Mouse (Mus musculus): ENCODE results near the gene Gm20388. TPM values are rescaled to one million over a fixed set of nuclear protein-coding genes. Genes with fewer than 3 reads are reported as not detected.

Gene Gm20388
- polyA plus RNA-seq, 1 experiment from 2014 or later: not detected

DNA sequence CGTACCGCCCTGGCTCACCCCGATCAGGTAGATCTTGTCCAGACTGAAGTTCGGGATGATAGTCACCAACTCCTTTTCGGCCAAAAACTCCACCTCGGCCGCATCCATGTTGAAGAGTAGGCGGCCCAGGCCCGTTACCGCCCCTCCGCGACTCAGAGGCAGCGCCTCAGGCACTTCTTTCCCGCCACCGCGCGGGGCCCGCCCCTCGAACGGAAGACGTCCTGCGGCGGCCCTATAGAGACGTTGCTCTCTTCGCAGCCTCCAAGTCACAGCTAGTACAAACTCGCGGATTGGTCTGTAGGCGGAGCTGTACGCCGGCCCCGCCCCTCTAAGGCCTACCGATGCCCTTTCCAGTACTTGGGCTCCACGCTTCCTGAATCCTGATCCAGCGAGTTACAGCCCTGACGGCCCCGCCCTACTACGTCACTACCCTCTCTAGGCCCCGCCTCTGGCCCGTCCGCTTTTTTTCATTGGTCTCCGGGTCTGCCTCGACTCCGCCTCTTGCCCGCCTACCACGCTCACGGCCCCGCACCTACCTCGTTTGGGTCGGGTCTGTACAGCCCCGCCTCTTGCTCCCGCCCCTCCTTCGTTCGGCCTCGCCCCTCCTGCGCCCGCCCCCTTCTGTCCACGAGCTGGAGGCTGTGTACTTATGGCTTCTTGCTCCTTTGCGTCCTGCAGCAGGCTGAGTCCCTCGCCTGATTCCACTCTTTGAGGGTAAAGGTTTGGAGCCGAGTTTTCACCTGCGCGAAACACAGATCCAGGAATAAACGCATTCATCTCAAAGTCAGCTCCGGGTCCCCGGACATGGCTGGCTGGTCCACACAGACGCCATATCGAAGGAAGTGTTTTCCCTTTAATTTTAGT is 678.5 kb downstream of the Gm20388 start, which contains the start of gene Gins2:
Gins2 (minus strand) TSS at position 397 of the 864 bp plus-strand sequence.
- H3K9ac ChIP-seq: peak within 1 kb of the TSS; percentile 93
- WGBS (ENCODE audit: insufficient replicate concordance): under 1% methylated on average over 67 of the region's 67 CpGs
- H3K36me3 ChIP-seq: peaks cover 34% of the 10 kb centered on the region
- no peaks in the 10 kb centered on the region for H3K9me3 ChIP-seq (replicated peaks)
- ATAC-seq (ENCODE audit: low read depth) (peak; percentile 96), DNase-seq (peak; percentile 100)
- peak within 1 kb of the TSS; percentile 91 for H3K4me3 ChIP-seq (replicated peaks)
- peak within 1 kb of the TSS; percentile 98 for H3K4me2 ChIP-seq
- H3K27ac ChIP-seq: peak within 1 kb of the TSS; percentile 83
- no peaks in the 10 kb centered on the region for H3K27me3 ChIP-seq
- peaks cover 42% of the 10 kb centered on the region for H3K4me1 ChIP-seq (replicated peaks)

DNA sequence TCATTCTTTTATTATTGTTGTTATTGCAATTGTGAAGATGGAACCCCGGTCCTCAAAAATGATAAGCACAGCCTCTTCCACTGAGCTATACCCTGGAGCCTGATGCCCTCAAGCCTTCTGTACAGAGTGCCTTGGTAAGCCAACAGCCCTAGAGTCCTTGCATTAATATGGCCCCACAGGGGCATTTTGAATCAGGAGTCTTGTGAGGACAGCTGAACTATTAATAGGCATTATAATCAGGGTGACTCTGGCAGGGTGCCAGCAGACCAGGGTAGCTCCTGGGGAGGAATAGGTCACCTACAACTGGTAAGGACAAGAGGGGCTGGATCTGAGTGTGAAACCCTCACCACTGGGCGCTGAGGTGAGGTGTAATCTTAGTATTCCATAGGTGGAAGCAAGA is 679.3 kb downstream of the Gm20388 start:
- DNase-seq: no peak
- Histone ChIP-seq H3K4me2 (peak overlapping the region; percentile 98), H3K36me3 (peaks cover 26% of the 10 kb centered on the region), H3K27me3 (no peaks in the 10 kb centered on the region), H3K27ac (peak overlapping the region; percentile 34), H3K9me3 (replicated peaks) (0 out of 2 replicates have a peak, but pooled peaks cover 4% of the 10 kb centered on the region), H3K4me1 (replicated peaks) (peaks cover 42% of the 10 kb centered on the region), H3K4me3 (replicated peaks) (peak overlapping the region; percentile 91), H3K9ac (peak overlapping the region; percentile 65)
- 44% methylated on average over 2 of the region's 2 CpGs for WGBS (ENCODE audit: insufficient replicate concordance)
- no peak for ATAC-seq (ENCODE audit: low read depth)

- 57% methylated on average over 10 of the region's 10 CpGs for WGBS (ENCODE audit: insufficient replicate concordance)
- H3K36me3 ChIP-seq: peaks cover 9% of the 10 kb centered on the region
- H3K4me1 ChIP-seq (replicated peaks): peaks cover 40% of the 10 kb centered on the region
- H3K9me3 ChIP-seq (replicated peaks): 0 out of 2 replicates have a peak, but pooled peaks cover 4% of the 10 kb centered on the region
- ATAC-seq (ENCODE audit: low read depth) (no peak), DNase-seq (no peak)
- H3K4me3 ChIP-seq (replicated peaks): no peak overlapping the region
- no peaks in the 10 kb centered on the region for H3K27me3 ChIP-seq
- H3K9ac ChIP-seq: no peak overlapping the region
- H3K27ac ChIP-seq: no peak overlapping the region
- H3K4me2 ChIP-seq: no peak overlapping the region
Measured at GRCm38 (mm10) chr8:120591587-120592292, 681.1 kb downstream of the Gm20388 start.

GRCm38 (mm10) chr8:120594571-120594970 is 683.9 kb downstream of the Gm20388 start:
- 0 out of 2 replicates have a peak, but pooled peaks cover 4% of the 10 kb centered on the region for H3K9me3 ChIP-seq (replicated peaks)
- DNase-seq (no peak), ATAC-seq (ENCODE audit: low read depth) (no peak)
- no peaks in the 10 kb centered on the region for H3K36me3 ChIP-seq
- no peak overlapping the region for H3K9ac ChIP-seq
- peaks cover 8% of the 10 kb centered on the region; the same call in 1 of the 2 replicates for H3K27me3 ChIP-seq
- no peak overlapping the region for H3K27ac ChIP-seq
- 79% methylated on average over 5 of the region's 5 CpGs for WGBS (ENCODE audit: insufficient replicate concordance)
- H3K4me2 ChIP-seq: no peak overlapping the region
- H3K4me1 ChIP-seq (replicated peaks): peaks cover 22% of the 10 kb centered on the region
- H3K4me3 ChIP-seq (replicated peaks): no peak overlapping the region

DNA sequence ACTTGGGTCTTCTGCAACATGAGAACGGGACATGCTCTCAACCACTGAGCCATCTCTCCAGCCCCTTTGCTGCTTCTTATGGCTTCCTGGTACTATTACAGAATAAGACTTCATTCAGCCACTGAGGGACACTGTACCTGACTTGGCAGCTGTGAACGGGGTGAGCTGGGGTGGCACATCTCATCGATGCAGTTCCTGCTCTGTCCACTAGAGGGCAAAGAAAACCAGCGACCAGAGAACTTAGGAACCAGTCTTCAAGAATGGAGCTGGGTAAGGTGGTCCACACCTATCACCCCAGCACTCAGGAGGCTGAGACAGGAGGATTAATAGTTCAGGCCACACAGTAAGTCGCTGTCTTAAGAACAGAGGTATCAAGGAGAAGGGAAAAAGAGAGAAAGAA is 685.3 kb downstream of the Gm20388 start:
- ATAC-seq (ENCODE audit: low read depth) (0 out of 2 replicates have a peak, but pooled peaks have one; percentile 15), DNase-seq (no peak)
- Histone ChIP-seq H3K4me3 (replicated peaks) (no peak overlapping the region), H3K4me1 (replicated peaks) (peaks cover 15% of the 10 kb centered on the region), H3K27ac (no peak overlapping the region), H3K36me3 (no peaks in the 10 kb centered on the region), H3K9ac (no peak overlapping the region), H3K27me3 (peaks cover 8% of the 10 kb centered on the region; the same call in 1 of the 2 replicates), H3K9me3 (replicated peaks) (0 out of 2 replicates have a peak, but pooled peaks cover 4% of the 10 kb centered on the region), H3K4me2 (no peak overlapping the region)
- 12% methylated on average over 5 of the region's 5 CpGs for WGBS (ENCODE audit: insufficient replicate concordance)

DNA sequence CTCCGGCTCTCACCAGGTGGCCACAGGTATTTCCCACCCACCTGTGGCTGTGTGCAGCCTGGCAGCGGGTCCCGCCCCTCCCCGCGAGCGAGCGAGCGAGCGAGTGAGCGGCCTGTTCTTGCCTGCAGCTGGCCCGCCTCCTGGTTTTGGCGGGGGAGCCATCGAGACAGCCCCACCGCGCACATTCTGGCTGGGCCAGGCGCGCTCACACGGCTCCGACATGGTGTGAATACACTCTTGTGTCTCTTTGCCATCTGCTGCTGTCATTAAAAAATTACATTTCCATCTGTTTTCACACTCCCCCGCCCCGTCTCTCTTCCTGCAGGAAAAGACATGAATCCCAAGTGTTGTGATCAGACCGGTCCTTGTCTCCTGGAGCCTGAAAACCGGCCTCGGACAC is 687.9 kb downstream of the Gm20388 start:
- no peak for ATAC-seq (ENCODE audit: low read depth)
- Histone ChIP-seq H3K9ac (no peak overlapping the region), H3K36me3 (no peaks in the 10 kb centered on the region), H3K27ac (no peak overlapping the region), H3K4me1 (replicated peaks) (peaks cover 4% of the 10 kb centered on the region), H3K27me3 (peaks cover 8% of the 10 kb centered on the region; the same call in 1 of the 2 replicates), H3K4me3 (replicated peaks) (no peak overlapping the region), H3K9me3 (replicated peaks) (0 out of 2 replicates have a peak, but pooled peaks cover 9% of the 10 kb centered on the region), H3K4me2 (no peak overlapping the region; the same call in 1 of the 2 replicates)
- WGBS (ENCODE audit: insufficient replicate concordance): 54% methylated on average over 24 of the region's 24 CpGs
- no peak for DNase-seq

- H3K9me3 ChIP-seq (replicated peaks): 0 out of 2 replicates have a peak, but pooled peaks cover 6% of the 10 kb centered on the region
- H3K4me1 ChIP-seq (replicated peaks): peaks cover 4% of the 10 kb centered on the region
- H3K4me2 ChIP-seq: no peak overlapping the region
- ATAC-seq (ENCODE audit: low read depth) (no peak), DNase-seq (peak; percentile 58)
- H3K9ac ChIP-seq: no peak overlapping the region
- H3K27me3 ChIP-seq: peaks cover 8% of the 10 kb centered on the region; the same call in 1 of the 2 replicates
- no peak overlapping the region for H3K27ac ChIP-seq
- no peak overlapping the region for H3K4me3 ChIP-seq (replicated peaks)
- no peaks in the 10 kb centered on the region for H3K36me3 ChIP-seq
- 27% methylated on average over 7 of the region's 7 CpGs for WGBS (ENCODE audit: insufficient replicate concordance)
Measured at GRCm38 (mm10) chr8:120599504-120599903, 688.9 kb downstream of the Gm20388 start.

DNA sequence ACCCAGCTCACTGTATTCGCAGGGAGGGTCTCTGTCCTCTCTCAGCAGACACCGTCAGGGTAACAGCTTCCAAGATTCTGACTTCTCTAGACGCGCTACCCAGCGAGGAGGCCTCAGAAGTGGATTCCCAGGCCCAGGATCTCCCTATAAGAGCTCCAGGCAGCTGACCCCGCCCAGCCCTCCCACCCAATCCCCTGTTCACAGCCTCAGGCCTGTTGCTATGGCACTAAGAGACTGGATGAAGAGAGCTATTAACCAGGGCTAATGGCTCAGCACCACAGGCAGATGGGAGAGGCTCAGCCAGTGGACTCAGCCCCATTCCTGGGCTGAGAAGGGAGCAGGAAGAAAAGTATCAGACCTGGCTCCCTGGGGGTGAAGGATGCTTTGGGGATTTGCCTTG is 692.0 kb downstream of the Gm20388 start:
- no peak overlapping the region for H3K4me2 ChIP-seq
- no peaks in the 10 kb centered on the region for H3K36me3 ChIP-seq
- no peak overlapping the region for H3K4me3 ChIP-seq (replicated peaks)
- no peak for DNase-seq
- H3K9me3 ChIP-seq (replicated peaks): 0 out of 2 replicates have a peak, but pooled peaks cover 4% of the 10 kb centered on the region
- peaks cover 8% of the 10 kb centered on the region; the same call in 1 of the 2 replicates for H3K27me3 ChIP-seq
- H3K9ac ChIP-seq: no peak overlapping the region
- 60% methylated on average over 6 of the region's 6 CpGs for WGBS (ENCODE audit: insufficient replicate concordance)
- H3K4me1 ChIP-seq (replicated peaks): peaks cover 8% of the 10 kb centered on the region
- ATAC-seq (ENCODE audit: low read depth): no peak
- no peak overlapping the region for H3K27ac ChIP-seq

- WGBS (ENCODE audit: insufficient replicate concordance): 78% methylated on average over 9 of the region's 9 CpGs
- DNase-seq (no peak), ATAC-seq (ENCODE audit: low read depth) (no peak)
- no peak overlapping the region for H3K4me3 ChIP-seq (replicated peaks)
- H3K4me1 ChIP-seq (replicated peaks): peaks cover 12% of the 10 kb centered on the region
- no peak overlapping the region for H3K9ac ChIP-seq
- no peaks in the 10 kb centered on the region for H3K36me3 ChIP-seq
- H3K27ac ChIP-seq: no peak overlapping the region
- H3K4me2 ChIP-seq: peak overlapping the region; percentile 39
- no peaks in the 10 kb centered on the region for H3K9me3 ChIP-seq (replicated peaks)
- H3K27me3 ChIP-seq: 0 out of 2 replicates have a peak, but pooled peaks cover 8% of the 10 kb centered on the region
Measured at GRCm38 (mm10) chr8:120607460-120607859, 696.8 kb downstream of the Gm20388 start.

- Histone ChIP-seq H3K36me3 (no peaks in the 10 kb centered on the region), H3K9me3 (replicated peaks) (no peaks in the 10 kb centered on the region), H3K4me3 (replicated peaks) (0 out of 2 replicates have a peak overlapping the region, but pooled peaks have one; percentile 10), H3K27me3 (0 out of 2 replicates have a peak, but pooled peaks cover 8% of the 10 kb centered on the region), H3K4me2 (peak overlapping the region; percentile 39), H3K4me1 (replicated peaks) (peaks cover 12% of the 10 kb centered on the region), H3K9ac (no peak overlapping the region), H3K27ac (no peak overlapping the region)
- DNase-seq (peak; percentile 52), ATAC-seq (ENCODE audit: low read depth) (peak; percentile 58)
- WGBS (ENCODE audit: insufficient replicate concordance): 6% methylated on average over 7 of the region's 7 CpGs
Measured at GRCm38 (mm10) chr8:120607885-120608284, 697.2 kb downstream of the Gm20388 start.

DNA sequence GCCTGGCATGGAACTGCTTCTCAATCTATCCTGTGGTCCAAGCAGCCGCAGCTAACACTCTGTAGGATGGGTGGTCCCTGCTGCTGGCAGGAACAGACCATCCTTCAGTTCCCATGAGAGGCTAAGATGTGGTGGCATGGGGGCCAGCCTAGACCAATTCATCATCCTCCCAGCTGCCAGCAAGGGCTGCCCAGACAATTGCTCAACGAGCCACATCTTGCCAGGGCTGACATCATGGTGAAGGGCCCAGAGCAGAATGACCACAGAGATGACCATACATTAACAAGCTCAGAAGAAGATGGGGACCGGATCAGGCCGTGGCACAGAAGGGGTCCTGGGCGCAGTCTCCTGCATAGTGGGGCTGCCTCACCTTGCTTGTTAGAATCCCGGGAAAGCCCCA is 700.2 kb downstream of the Gm20388 start:
- Histone ChIP-seq H3K27ac (no peak overlapping the region), H3K9ac (no peak overlapping the region), H3K36me3 (no peaks in the 10 kb centered on the region), H3K4me2 (no peak overlapping the region), H3K4me3 (replicated peaks) (no peak overlapping the region), H3K9me3 (replicated peaks) (no peaks in the 10 kb centered on the region), H3K27me3 (peaks cover 21% of the 10 kb centered on the region; the same call in 1 of the 2 replicates), H3K4me1 (replicated peaks) (peaks cover 12% of the 10 kb centered on the region)
- WGBS (ENCODE audit: insufficient replicate concordance): 79% methylated on average over 6 of the region's 6 CpGs
- no peak for ATAC-seq (ENCODE audit: low read depth)
- no peak for DNase-seq

All from liver, embryonic 13.5 days (tissue).